Mouse (Mus musculus): ENCODE results near the gene Cbln4.

- TF ChIP-seq CTCF (conservative IDR thresholded peaks at IDR 0.05 in 1 of 2, IDR thresholded peaks at IDR 0.05 in 1 of 2; ENCODE audit: low read depth in 2 of 2, low read length in 2 of 2) (no peak), POLR2A (IDR thresholded peaks at IDR 0.05; ENCODE audit: low read depth, low read length) (no peak), NELFE (IDR thresholded peaks at IDR 0.05; ENCODE audit: low read depth, low read length) (no peak), ZMIZ1 (IDR thresholded peaks at IDR 0.05; ENCODE audit: low read depth, low read length) (no peak), ZNF384 (IDR thresholded peaks at IDR 0.05; ENCODE audit: low read depth, low read length) (no peak), ETS1 (conservative IDR thresholded peaks at IDR 0.05; ENCODE audit: low read depth, low read length) (no peak), E2F4 (IDR thresholded peaks at IDR 0.05; ENCODE audit: insufficient replicate concordance, low read depth, low read length) (no peak), EP300 (IDR thresholded peaks at IDR 0.05; ENCODE audit: low read length) (no peak), CHD2 (IDR thresholded peaks at IDR 0.05; ENCODE audit: low read length) (no peak), USF2 (conservative IDR thresholded peaks at IDR 0.05; ENCODE audit: low read depth, low read length) (no peak), ZC3H11A (IDR thresholded peaks at IDR 0.05; ENCODE audit: low read depth, low read length) (no peak), SMC3 (IDR thresholded peaks at IDR 0.05; ENCODE audit: low read depth, low read length) (no peak)
These were observed 1.1 kb downstream of the Cbln4 start for GRCm38 (mm10) chr2:172042125-172042524.
